Mouse (Mus musculus) neural tube, embryonic 15.5 days (tissue): ENCODE results near the gene Lbhd2. TPM values are rescaled to one million over a fixed set of nuclear protein-coding genes. Genes with fewer than 3 reads are reported as not detected.

Experiments used
- ATAC-seq: fragments of 200-750 bp; cut with Nextera tagmentation; 2 replicates; pipeline ENCODE4 v1.8.0; 2017; ENCODE audit warnings: mild to moderate bottlenecking, moderate TSS enrichment, moderate library complexity; ENCODE audit not compliant: low FRiP score
- H3K27ac ChIP-seq: fragments of 300-500 bp; sonication (generic); replicated peaks from 2 replicates; pipeline ENCODE4 v1.5.1; 2015; ENCODE audit warnings: mild to moderate bottlenecking, inconsistent platforms
- H3K27me3 ChIP-seq: fragments of 300-500 bp; sonication (generic); replicated peaks from 2 replicates; pipeline ENCODE4 v1.6.1; 2015; ENCODE audit warnings: inconsistent platforms
- H3K36me3 ChIP-seq: fragments of 300-500 bp; sonication (generic); 2 replicates; pipeline ENCODE4 v1.6.1; 2015; ENCODE audit warnings: inconsistent platforms
- H3K4me1 ChIP-seq: fragments of 300-500 bp; sonication (generic); 2 replicates; pipeline ENCODE4 v1.6.1; 2015; ENCODE audit warnings: inconsistent platforms
- H3K4me2 ChIP-seq: fragments of 300-500 bp; sonication (generic); 2 replicates; pipeline ENCODE4 v1.6.1; 2015; ENCODE audit warnings: inconsistent platforms, mild to moderate bottlenecking, moderate library complexity
- H3K4me3 ChIP-seq: fragments of 300-500 bp; sonication (generic); replicated peaks from 2 replicates; pipeline ENCODE4 v1.5.1; 2015; ENCODE audit warnings: mild to moderate bottlenecking, inconsistent platforms
- H3K9ac ChIP-seq: fragments of 300-500 bp; sonication (generic); replicated peaks from 2 replicates; pipeline ENCODE4 v1.6.1; 2015; ENCODE audit warnings: mild to moderate bottlenecking, inconsistent platforms
- H3K9me3 ChIP-seq: fragments of 300-500 bp; sonication (generic); replicated peaks from 2 replicates; pipeline ENCODE4 v1.6.1; 2016; ENCODE audit warnings: inconsistent platforms
- WGBS: fragments of 180-500 bp; shearing (Covaris S2); methylation state at CpG from one replicate; pipeline ENCODE4 v1.1.7; 2015; ENCODE audit warnings: mixed read lengths; 5-methylcytosine and 5-hydroxymethylcytosine counted together
- polyA plus RNA-seq: library from polyadenylated mRNA; unstranded; fragments of >200 nt; fragmentation: Nextera tagmentation; extraction: Ambion mirVana; gene quantifications from 2 replicates; pipeline ENCODE4 v1.2.1, GENCODE M21; 2015

The Lbhd2 gene
- polyA plus RNA-seq, 1 experiment from 2014 or later = 1.4 TPM

GRCm38 (mm10) chr12:111445161-111445889 is 38.7 kb downstream of the Lbhd2 start:
- peaks cover 98% of the 10 kb centered on the region for H3K27me3 ChIP-seq
- no peaks in the 10 kb centered on the region for H3K9me3 ChIP-seq
- H3K4me2 ChIP-seq = peak overlapping the region; percentile 47
- 2% methylated on average over 47 of the region's 52 CpGs for whole genome bisulfite sequencing
- H3K4me3 ChIP-seq = peak overlapping the region; percentile 24
- peaks cover 25% of the 10 kb centered on the region for H3K4me1 ChIP-seq
- no peak overlapping the region for H3K9ac ChIP-seq
- no peak for ATAC-seq
- H3K27ac ChIP-seq = no peak overlapping the region
- no peaks in the 10 kb centered on the region for H3K36me3 ChIP-seq

GRCm38 (mm10) chr12:111445890-111446613 is 39.4 kb downstream of the Lbhd2 start:
- H3K36me3 ChIP-seq = no peaks in the 10 kb centered on the region
- ATAC-seq = no peak
- H3K27ac ChIP-seq = no peak overlapping the region
- no peaks in the 10 kb centered on the region for H3K9me3 ChIP-seq
- 5% methylated on average over 27 of the region's 27 CpGs for WGBS
- peak overlapping the region; percentile 24 for H3K4me3 ChIP-seq
- H3K27me3 ChIP-seq = peaks cover 99% of the 10 kb centered on the region
- H3K9ac ChIP-seq = no peak overlapping the region
- H3K4me2 ChIP-seq = peak overlapping the region; percentile 47
- peaks cover 25% of the 10 kb centered on the region for H3K4me1 ChIP-seq

GRCm38 (mm10) chr12:111446745-111447144 is 40.1 kb downstream of the Lbhd2 start:
- H3K27me3 ChIP-seq = peaks cover 99% of the 10 kb centered on the region
- no peak overlapping the region for H3K9ac ChIP-seq
- H3K4me1 ChIP-seq = peaks cover 25% of the 10 kb centered on the region
- no peaks in the 10 kb centered on the region for H3K9me3 ChIP-seq
- H3K36me3 ChIP-seq = no peaks in the 10 kb centered on the region
- no peak overlapping the region for H3K27ac ChIP-seq
- no peak for ATAC-seq
- no peak overlapping the region for H3K4me3 ChIP-seq
- 13% methylated on average over 5 of the region's 5 CpGs for WGBS
- no peak overlapping the region for H3K4me2 ChIP-seq

- WGBS = 10% methylated on average over 9 of the region's 9 CpGs
- no peak for ATAC-seq
Measured at GRCm38 (mm10) chr12:111447350-111447749, 40.7 kb downstream of the Lbhd2 start.

GRCm38 (mm10) chr12:111447898-111448760 is 41.5 kb downstream of the Lbhd2 start:
- Histone ChIP-seq H3K27me3 (peaks cover 92% of the 10 kb centered on the region), H3K36me3 (no peaks in the 10 kb centered on the region), H3K4me2 (no peak overlapping the region), H3K9ac (no peak overlapping the region), H3K4me1 (peaks cover 13% of the 10 kb centered on the region), H3K4me3 (no peak overlapping the region), H3K27ac (no peak overlapping the region), H3K9me3 (no peaks in the 10 kb centered on the region)
- no peak for ATAC-seq
- WGBS = 19% methylated on average over 22 of the region's 22 CpGs

More at GRCm38 (mm10) chr12:111447350-111447749, 40.7 kb downstream of the Lbhd2 start:
- H3K36me3 ChIP-seq = no peaks in the 10 kb centered on the region
- peaks cover 99% of the 10 kb centered on the region for H3K27me3 ChIP-seq
- H3K27ac ChIP-seq = no peak overlapping the region
- H3K4me3 ChIP-seq = no peak overlapping the region
- no peak overlapping the region for H3K4me2 ChIP-seq
- no peak overlapping the region for H3K9ac ChIP-seq
- peaks cover 21% of the 10 kb centered on the region for H3K4me1 ChIP-seq
- no peaks in the 10 kb centered on the region for H3K9me3 ChIP-seq

GRCm38 (mm10) chr12:111448931-111449705 is 42.5 kb downstream of the Lbhd2 start:
- no peak for ATAC-seq
- 27% methylated on average over 13 of the region's 14 CpGs for WGBS
- H3K4me3 ChIP-seq = no peak overlapping the region

GRCm38 (mm10) chr12:111450359-111450758 is 43.8 kb downstream of the Lbhd2 start:
- Histone ChIP-seq H3K27ac (no peak overlapping the region), H3K36me3 (no peaks in the 10 kb centered on the region), H3K9me3 (no peaks in the 10 kb centered on the region), H3K4me3 (no peak overlapping the region), H3K4me1 (peaks cover 12% of the 10 kb centered on the region), H3K9ac (no peak overlapping the region), H3K27me3 (peaks cover 82% of the 10 kb centered on the region), H3K4me2 (no peak overlapping the region)
- ATAC-seq = no peak
- 40% methylated on average over 6 of the region's 6 CpGs for WGBS

More at GRCm38 (mm10) chr12:111448931-111449705, 42.5 kb downstream of the Lbhd2 start:
- H3K36me3 ChIP-seq = no peaks in the 10 kb centered on the region
- H3K4me2 ChIP-seq = no peak overlapping the region
- H3K4me1 ChIP-seq = peaks cover 13% of the 10 kb centered on the region
- peaks cover 90% of the 10 kb centered on the region for H3K27me3 ChIP-seq
- no peak overlapping the region for H3K9ac ChIP-seq
- no peak overlapping the region for H3K27ac ChIP-seq
- H3K9me3 ChIP-seq = no peaks in the 10 kb centered on the region

- no peak for ATAC-seq
- H3K27me3 ChIP-seq = peaks cover 78% of the 10 kb centered on the region
- no peaks in the 10 kb centered on the region for H3K36me3 ChIP-seq
- H3K4me2 ChIP-seq = no peak overlapping the region
- WGBS = 84% methylated on average over 7 of the region's 7 CpGs
- H3K4me3 ChIP-seq = no peak overlapping the region
- H3K4me1 ChIP-seq = 0 out of 2 replicates have a peak, but pooled peaks cover under 1% of the 10 kb centered on the region
- no peak overlapping the region for H3K27ac ChIP-seq
- H3K9ac ChIP-seq = no peak overlapping the region
- H3K9me3 ChIP-seq = no peaks in the 10 kb centered on the region
Measured at GRCm38 (mm10) chr12:111451561-111451960, 45.0 kb downstream of the Lbhd2 start.

GRCm38 (mm10) chr12:111454021-111454420 is 47.4 kb downstream of the Lbhd2 start:
- H3K4me2 ChIP-seq = no peak overlapping the region
- no peak overlapping the region for H3K27ac ChIP-seq
- no peak overlapping the region for H3K4me3 ChIP-seq
- H3K36me3 ChIP-seq = no peaks in the 10 kb centered on the region
- WGBS = 35% methylated on average over 4 of the region's 4 CpGs
- no peak for ATAC-seq
- peaks cover 69% of the 10 kb centered on the region for H3K27me3 ChIP-seq
- H3K9me3 ChIP-seq = no peaks in the 10 kb centered on the region
- no peak overlapping the region for H3K9ac ChIP-seq
- H3K4me1 ChIP-seq = no peaks in the 10 kb centered on the region

- Histone ChIP-seq H3K4me3 (no peak overlapping the region), H3K27me3 (peaks cover 63% of the 10 kb centered on the region), H3K4me1 (no peaks in the 10 kb centered on the region), H3K36me3 (no peaks in the 10 kb centered on the region), H3K27ac (no peak overlapping the region), H3K4me2 (no peak overlapping the region), H3K9me3 (no peaks in the 10 kb centered on the region), H3K9ac (no peak overlapping the region)
- WGBS = 68% methylated on average over 10 of the region's 10 CpGs
- no peak for ATAC-seq
Measured at GRCm38 (mm10) chr12:111454543-111455280, 48.1 kb downstream of the Lbhd2 start.
